Mouse (Mus musculus) urinary bladder, postnatal 14 days (tissue): ENCODE measurements at regions not wholly inside any gene's neighbourhood (a gene's known extent, or its start where the extent isn't known, plus 50 kb on each side); places are given as distances from the start of the nearest gene placed in this dataset.
A peak's percentile ranks its signal among the peaks of the same experiment; 100 is the strongest.

ENCODE experiments used
- DNase-seq: peaks from one replicate; pipeline ENCODE4 v3.0.0; 2021; ENCODE audit warnings: low spot score

GRCm38 (mm10) chr5:85706084-85706483 is 359.3 kb downstream of the Cenpc1 start:
- no peak for DNase-seq

GRCm38 (mm10) chr5:85677872-85678271 is 387.5 kb downstream of the Cenpc1 start:
- no peak for DNase-seq

GRCm38 (mm10) chr5:85671121-85671520 is 394.3 kb downstream of the Cenpc1 start:
- DNase-seq, result no peak

DNA sequence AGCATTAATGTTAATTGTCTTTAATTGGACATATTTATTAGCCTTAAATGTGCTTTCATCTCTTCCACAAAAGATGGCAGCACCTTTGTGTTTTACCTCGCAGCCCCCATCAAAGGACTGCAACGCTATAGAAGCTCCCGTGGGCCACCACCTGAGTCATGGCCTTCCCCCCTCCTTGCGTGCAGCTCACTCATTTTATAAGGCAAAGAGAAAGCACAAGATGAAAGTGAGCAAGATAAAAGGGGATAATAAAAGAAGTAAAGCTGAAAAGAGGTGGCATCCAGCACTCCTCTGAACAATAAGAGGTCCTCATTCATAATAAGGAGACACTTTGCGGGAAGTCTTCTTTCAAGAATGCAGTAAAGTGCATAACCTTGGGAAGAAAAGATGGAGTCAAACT is 403.9 kb downstream of the Cenpc1 start:
- DNase-seq, result no peak

- no peak for DNase-seq
Measured at GRCm38 (mm10) chr5:85621078-85621477, 444.3 kb downstream of the Cenpc1 start.

GRCm38 (mm10) chr5:85614783-85615182 is 450.6 kb downstream of the Cenpc1 start:
- no peak for DNase-seq

GRCm38 (mm10) chr5:85612606-85613005 is 452.8 kb downstream of the Cenpc1 start:
- no peak for DNase-seq

DNA sequence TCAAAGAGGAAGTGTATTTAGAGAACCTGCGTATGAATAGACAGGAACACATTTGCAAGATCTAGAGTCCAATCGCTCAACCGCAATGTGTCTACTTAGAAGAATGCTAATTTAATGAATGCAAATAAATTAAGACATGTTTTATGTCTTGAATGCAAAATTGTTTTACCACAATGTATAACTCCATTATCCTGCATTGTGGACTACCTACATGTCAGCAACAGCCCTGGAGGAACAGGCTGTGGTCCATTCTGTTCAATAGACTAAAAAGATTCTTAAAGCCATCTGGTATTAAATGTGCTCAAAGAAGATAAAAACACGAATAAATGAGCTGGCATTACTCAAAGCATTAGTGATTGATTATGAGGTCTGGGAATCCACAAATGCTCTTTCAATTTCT is 456.3 kb downstream of the Cenpc1 start:
- no peak for DNase-seq

- no peak for DNase-seq
Measured at GRCm38 (mm10) chr5:85598164-85598563, 467.2 kb downstream of the Cenpc1 start.

- no peak for DNase-seq
Measured at GRCm38 (mm10) chr5:85595082-85595447, 470.3 kb downstream of the Cenpc1 start.

GRCm38 (mm10) chr5:85594413-85595081 is 470.8 kb downstream of the Cenpc1 start:
- no peak for DNase-seq

DNA sequence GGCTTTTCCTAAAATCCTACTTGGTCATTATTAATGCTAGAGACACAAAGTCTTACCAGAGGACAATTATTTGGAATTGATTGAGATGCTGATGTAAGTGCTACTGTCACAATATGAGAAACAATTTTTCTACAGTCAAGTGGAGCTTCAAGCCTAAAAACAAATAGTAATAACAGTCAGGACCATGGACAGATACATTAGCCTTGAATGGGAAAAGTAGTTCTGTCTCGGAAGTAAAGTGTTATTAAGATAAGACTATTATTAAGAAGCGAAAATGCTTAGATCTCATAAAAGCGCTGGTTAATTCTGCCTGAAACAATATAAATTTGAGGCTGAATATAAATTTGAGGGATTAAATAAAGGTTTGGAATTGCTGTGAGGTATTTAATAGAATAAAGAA is 473.1 kb downstream of the Cenpc1 start:
- DNase-seq, result no peak

- peak; percentile 9 for DNase-seq
Measured at GRCm38 (mm10) chr5:85586727-85587126, 478.7 kb downstream of the Cenpc1 start.

GRCm38 (mm10) chr5:85572531-85572930 is 492.9 kb downstream of the Cenpc1 start:
- no peak for DNase-seq

- no peak for DNase-seq
Measured at GRCm38 (mm10) chr5:85571967-85572366, 493.4 kb downstream of the Cenpc1 start.

DNA sequence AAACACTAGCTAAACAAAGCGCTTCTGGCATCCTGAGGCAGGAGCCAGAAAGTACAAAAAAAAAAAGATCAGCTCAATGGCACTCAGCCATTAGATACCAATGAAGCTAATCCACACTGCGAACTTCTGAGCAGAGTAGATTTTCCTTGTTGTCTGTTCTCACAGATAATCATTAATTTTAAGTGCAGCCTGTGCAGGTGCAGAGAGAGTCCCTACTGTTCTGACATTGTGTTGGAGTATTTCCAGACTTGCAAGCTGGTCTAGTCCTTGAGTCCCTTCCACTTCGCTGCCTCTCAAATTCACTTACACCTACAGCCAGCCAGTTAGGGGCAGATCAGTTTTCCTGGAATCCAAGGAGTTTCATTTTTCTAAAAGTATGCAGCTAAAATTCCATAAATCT is 494.0 kb downstream of the Cenpc1 start:
- no peak for DNase-seq

- DNase-seq, result no peak
Measured at GRCm38 (mm10) chr5:85536329-85536728, 529.1 kb downstream of the Cenpc1 start.

- no peak for DNase-seq
Measured at GRCm38 (mm10) chr5:85525385-85526194, 539.8 kb downstream of the Cenpc1 start.

GRCm38 (mm10) chr5:85505244-85505643 is 560.1 kb downstream of the Cenpc1 start:
- no peak for DNase-seq

GRCm38 (mm10) chr5:85497261-85497660 is 568.1 kb downstream of the Cenpc1 start:
- DNase-seq, result no peak

GRCm38 (mm10) chr5:85485733-85486322 is 579.6 kb downstream of the Cenpc1 start:
- no peak for DNase-seq

- no peak for DNase-seq
Measured at GRCm38 (mm10) chr5:85485157-85485556, 580.2 kb downstream of the Cenpc1 start.

DNA sequence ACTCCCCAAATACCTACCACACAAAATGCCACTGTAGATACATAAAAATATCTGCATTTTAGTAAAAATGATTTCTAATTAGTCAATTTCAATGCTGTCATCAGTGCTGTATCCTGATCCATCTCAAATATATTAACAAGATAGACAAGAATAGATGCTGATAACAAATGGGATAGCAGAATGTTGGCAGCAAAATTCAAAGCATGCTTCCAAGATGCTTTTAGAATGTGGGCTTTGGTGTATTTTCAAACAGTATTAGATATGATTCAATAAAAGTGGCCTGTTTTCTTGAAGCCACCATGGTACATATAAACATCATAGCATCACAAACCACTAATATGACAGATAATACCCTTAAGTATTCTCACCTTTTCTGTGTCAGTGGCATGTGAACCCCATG is 597.6 kb downstream of the Cenpc1 start:
- no peak for DNase-seq
